Mouse (Mus musculus): ENCODE data around the gene Il2rb. TPM values are rescaled to one million over a fixed set of nuclear protein-coding genes. Genes with fewer than 3 reads are reported as not detected.

Gene Il2rb
- polyA plus RNA-seq, 1 experiment, result 12.8 TPM

DNA sequence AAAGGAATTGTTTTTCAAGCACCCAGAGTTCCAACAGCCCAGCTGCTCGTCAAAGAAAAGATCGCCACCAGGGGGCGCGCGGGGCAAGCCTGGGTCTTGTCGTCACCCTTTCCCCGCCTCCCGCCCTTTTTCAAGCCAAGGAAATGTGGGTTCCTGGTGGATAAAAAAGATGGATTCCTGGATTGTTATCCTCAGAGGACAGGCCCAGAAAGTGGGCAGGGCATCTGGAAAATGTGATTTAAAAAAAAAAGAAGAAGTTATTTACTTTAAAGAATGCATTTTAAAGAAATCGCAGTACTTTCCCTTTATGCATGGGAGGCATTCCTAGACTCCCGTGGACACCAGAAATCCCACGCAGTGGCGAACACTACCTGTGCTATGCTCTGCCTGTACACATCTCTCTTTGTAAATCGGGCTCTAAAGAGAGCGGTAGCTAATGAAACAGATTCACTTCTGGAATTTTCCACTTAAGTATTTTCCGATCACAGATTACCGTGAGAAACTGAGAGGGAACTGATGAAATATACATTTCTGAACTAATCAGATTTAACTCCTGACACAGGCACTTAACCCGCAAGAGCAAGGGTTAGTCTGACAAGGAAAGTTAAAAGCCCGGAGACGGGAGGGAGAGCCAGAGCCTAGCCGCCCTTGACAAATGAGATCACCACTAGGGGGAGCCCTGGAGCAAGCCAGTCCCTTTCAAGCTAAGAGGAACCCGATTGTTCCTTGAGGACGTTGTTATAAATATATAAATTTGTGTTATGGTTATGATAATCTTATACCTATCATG is 47.1 kb downstream of the Il2rb start:
- Histone ChIP-seq H3K4me3 (replicated peaks; ENCODE audit: extremely low read depth, low read depth, low read length) (peak overlapping the region; percentile 70), H3K4me1 (ENCODE audit: control insufficient read depth, insufficient read depth, low read length) (no peaks in the 10 kb centered on the region; the same call in none of the 2 replicates)
- TF ChIP-seq POLR2A (IDR thresholded peaks at IDR 0.05; ENCODE audit: borderline replicate concordance, extremely low read depth, low read depth, low read length) (no peak), CTCF (IDR thresholded peaks at IDR 0.05; ENCODE audit: insufficient read depth, low read length) (peak; percentile 91)
- under 1% methylated on average over 22 of the region's 22 CpGs for WGBS
- peak; percentile 92 for DNase-seq

- H3K4me3 ChIP-seq (replicated peaks; ENCODE audit: extremely low read depth, low read depth, low read length), result no peak overlapping the region
- TF ChIP-seq POLR2A (IDR thresholded peaks at IDR 0.05; ENCODE audit: borderline replicate concordance, extremely low read depth, low read depth, low read length) (no peak), CTCF (IDR thresholded peaks at IDR 0.05; ENCODE audit: insufficient read depth, low read length) (no peak)
- WGBS, result 28% methylated on average over 7 of the region's 7 CpGs
- DNase-seq, result no peak
- H3K4me1 ChIP-seq (ENCODE audit: control insufficient read depth, insufficient read depth, low read length), result no peaks in the 10 kb centered on the region; the same call in none of the 2 replicates
Observed at GRCm38 (mm10) chr15:78447121-78447520, 48.0 kb downstream of the Il2rb start.

DNA sequence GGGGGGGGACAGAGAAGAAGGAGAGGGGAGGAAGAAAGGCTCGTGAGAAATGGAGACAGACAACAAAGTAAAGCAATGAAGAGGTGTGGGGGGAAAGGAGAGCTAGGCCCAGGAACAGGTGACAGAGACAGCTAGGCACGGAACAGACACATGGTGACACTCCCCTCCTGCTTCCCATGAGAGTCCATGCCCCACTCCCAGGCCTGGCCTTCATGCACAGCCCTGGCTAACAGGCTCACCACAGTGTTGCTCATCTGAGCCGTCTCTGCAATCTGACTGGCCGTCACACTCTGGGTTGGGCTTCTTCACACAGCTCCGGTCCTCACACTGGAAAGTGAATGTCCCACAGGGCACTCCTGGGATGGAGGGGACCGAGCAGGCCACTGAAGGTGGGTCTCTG is 51.2 kb downstream of the Il2rb start:
- WGBS, result 53% methylated on average over 6 of the region's 6 CpGs
- TF ChIP-seq CTCF (IDR thresholded peaks at IDR 0.05; ENCODE audit: insufficient read depth, low read length) (no peak), POLR2A (IDR thresholded peaks at IDR 0.05; ENCODE audit: borderline replicate concordance, extremely low read depth, low read depth, low read length) (no peak)
- no peak for DNase-seq
- H3K4me3 ChIP-seq (replicated peaks; ENCODE audit: extremely low read depth, low read depth, low read length), result no peak overlapping the region
- H3K4me1 ChIP-seq (ENCODE audit: control insufficient read depth, insufficient read depth, low read length), result no peaks in the 10 kb centered on the region; the same call in 1 of the 2 replicates

DNA sequence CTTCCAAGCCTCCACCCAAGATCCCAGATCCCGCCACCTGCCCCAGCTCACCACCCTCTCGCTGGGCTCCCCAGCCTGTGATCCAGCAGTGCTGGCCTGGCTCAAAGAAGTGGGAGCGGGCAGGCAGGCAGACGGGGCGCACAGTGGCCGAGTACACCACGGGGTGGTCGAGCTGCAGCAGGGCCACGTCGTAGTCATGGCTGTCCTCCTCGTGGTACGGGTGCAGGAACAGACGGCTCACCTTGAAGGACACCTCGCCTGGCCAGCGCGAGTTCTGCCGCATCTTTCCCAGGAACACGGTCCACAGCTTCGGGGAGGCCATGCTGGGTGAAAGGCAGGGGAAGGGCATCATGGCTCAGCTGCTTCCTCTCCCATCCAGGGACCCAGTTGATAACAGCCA is 52.8 kb downstream of the Il2rb start:
- TF ChIP-seq CTCF (IDR thresholded peaks at IDR 0.05; ENCODE audit: insufficient read depth, low read length), result no peak
- TF ChIP-seq POLR2A (IDR thresholded peaks at IDR 0.05; ENCODE audit: borderline replicate concordance, extremely low read depth, low read depth, low read length), result no peak
- no peaks in the 10 kb centered on the region; the same call in 1 of the 2 replicates for H3K4me1 ChIP-seq (ENCODE audit: control insufficient read depth, insufficient read depth, low read length)

DNA sequence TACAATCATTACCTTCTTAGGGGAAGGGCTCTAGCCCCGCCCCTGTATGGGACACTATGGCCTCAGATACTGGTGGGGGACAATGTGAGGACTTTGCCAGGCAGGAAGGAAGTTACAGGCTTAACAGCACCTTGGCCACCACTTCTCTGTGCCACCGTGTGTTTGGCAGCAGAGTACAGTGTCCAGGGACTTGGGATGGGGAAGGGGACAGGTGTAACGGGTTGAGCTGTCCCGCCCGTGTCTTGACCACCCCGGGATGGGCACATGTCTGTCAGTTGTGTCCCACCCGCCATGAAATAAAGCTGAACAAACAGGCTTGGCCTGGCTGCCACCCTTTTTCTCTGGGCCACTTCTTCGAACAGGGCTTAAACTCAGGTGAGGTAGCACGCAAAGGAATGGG is 56.1 kb downstream of the Il2rb start:
- Histone ChIP-seq H3K4me3 (replicated peaks; ENCODE audit: extremely low read depth, low read depth, low read length) (no peak overlapping the region), H3K4me1 (ENCODE audit: control insufficient read depth, insufficient read depth, low read length) (peaks cover 3% of the 10 kb centered on the region; the same call in 1 of the 2 replicates)
- WGBS, result 76% methylated on average over 9 of the region's 9 CpGs
- no peak for DNase-seq
- no peak for TF ChIP-seq POLR2A (IDR thresholded peaks at IDR 0.05; ENCODE audit: borderline replicate concordance, extremely low read depth, low read depth, low read length)
- no peak for TF ChIP-seq CTCF (IDR thresholded peaks at IDR 0.05; ENCODE audit: insufficient read depth, low read length)

More for the DNA sequence above, 52.8 kb downstream of the Il2rb start:
- no peak overlapping the region for H3K4me3 ChIP-seq (replicated peaks; ENCODE audit: extremely low read depth, low read depth, low read length)
- no peak for DNase-seq
- 87% methylated on average over 19 of the region's 19 CpGs for WGBS

DNA sequence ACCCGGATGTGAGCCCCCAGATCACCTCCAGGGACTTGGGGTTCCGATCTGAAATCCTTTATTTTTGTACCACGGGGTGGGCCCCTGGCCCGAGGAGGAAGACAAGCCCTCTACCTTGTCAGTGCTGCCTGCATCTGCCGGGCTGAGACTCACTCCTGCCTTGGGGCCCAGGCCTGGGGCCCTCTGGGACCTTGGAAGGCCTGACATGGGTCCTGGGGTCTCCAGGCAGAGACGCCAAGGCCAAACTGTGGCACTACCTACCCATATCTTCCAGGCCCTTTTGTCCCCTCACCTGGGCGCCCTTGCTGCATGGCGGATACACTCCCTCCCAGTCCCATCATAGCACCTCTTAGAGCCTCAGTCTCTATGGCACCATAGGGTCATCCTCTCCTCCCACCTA is 56.6 kb downstream of the Il2rb start:
- no peak overlapping the region for H3K4me3 ChIP-seq (replicated peaks; ENCODE audit: extremely low read depth, low read depth, low read length)
- DNase-seq, result no peak
- WGBS, result 72% methylated on average over 8 of the region's 8 CpGs
- H3K4me1 ChIP-seq (ENCODE audit: control insufficient read depth, insufficient read depth, low read length), result peaks cover 3% of the 10 kb centered on the region; the same call in 1 of the 2 replicates
- TF ChIP-seq CTCF (IDR thresholded peaks at IDR 0.05; ENCODE audit: insufficient read depth, low read length) (no peak), POLR2A (IDR thresholded peaks at IDR 0.05; ENCODE audit: borderline replicate concordance, extremely low read depth, low read depth, low read length) (no peak)

DNA sequence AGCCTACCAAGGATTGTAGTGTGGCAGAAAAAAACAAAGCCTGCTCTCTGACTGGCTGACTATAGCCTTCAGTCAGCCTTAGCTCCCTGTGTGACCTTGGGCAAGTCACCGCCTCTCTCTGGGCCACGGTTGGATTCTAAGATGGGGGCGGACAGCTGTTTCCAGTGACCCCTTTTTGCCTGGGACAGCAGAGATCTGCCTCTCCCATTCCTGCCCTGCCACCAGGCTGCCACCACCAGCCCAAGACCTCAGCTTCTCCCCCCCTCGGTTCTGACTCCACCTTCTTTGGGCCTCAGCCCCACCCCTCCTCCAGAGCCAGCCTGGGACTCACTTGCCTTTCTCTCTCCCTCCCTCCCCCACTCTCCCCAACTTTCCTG is 57.1 kb downstream of the Il2rb start:
- WGBS, result 66% methylated on average over 4 of the region's 4 CpGs
- DNase-seq, result no peak
- peaks cover 3% of the 10 kb centered on the region; the same call in 1 of the 2 replicates for H3K4me1 ChIP-seq (ENCODE audit: control insufficient read depth, insufficient read depth, low read length)
- no peak overlapping the region for H3K4me3 ChIP-seq (replicated peaks; ENCODE audit: extremely low read depth, low read depth, low read length)
- TF ChIP-seq POLR2A (IDR thresholded peaks at IDR 0.05; ENCODE audit: borderline replicate concordance, extremely low read depth, low read depth, low read length) (no peak), CTCF (IDR thresholded peaks at IDR 0.05; ENCODE audit: insufficient read depth, low read length) (no peak)

GRCm38 (mm10) chr15:78437237-78438017 is 57.6 kb downstream of the Il2rb start:
- TF ChIP-seq CTCF (IDR thresholded peaks at IDR 0.05; ENCODE audit: insufficient read depth, low read length), result no peak
- DNase-seq, result no peak
- Histone ChIP-seq H3K4me3 (replicated peaks; ENCODE audit: extremely low read depth, low read depth, low read length) (no peak overlapping the region), H3K4me1 (ENCODE audit: control insufficient read depth, insufficient read depth, low read length) (peaks cover 3% of the 10 kb centered on the region; the same call in 1 of the 2 replicates)
- 43% methylated on average over 23 of the region's 23 CpGs for WGBS

GRCm38 (mm10) chr15:78436380-78437192 is 58.5 kb downstream of the Il2rb start:
- peak; percentile 69 for DNase-seq
- Histone ChIP-seq H3K4me1 (ENCODE audit: control insufficient read depth, insufficient read depth, low read length) (peaks cover 3% of the 10 kb centered on the region; the same call in 1 of the 2 replicates), H3K4me3 (replicated peaks; ENCODE audit: extremely low read depth, low read depth, low read length) (no peak overlapping the region)
- no peak for TF ChIP-seq CTCF (IDR thresholded peaks at IDR 0.05; ENCODE audit: insufficient read depth, low read length)
- no peak for TF ChIP-seq POLR2A (IDR thresholded peaks at IDR 0.05; ENCODE audit: borderline replicate concordance, extremely low read depth, low read depth, low read length)
- WGBS, result 31% methylated on average over 31 of the region's 32 CpGs

Measured in lung, adult 2 months (tissue).